Mouse (Mus musculus) testis, adult 2 months (tissue): ENCODE results near the gene Gpalpp1.

Experiments
- CTCF ChIP-seq: fragments of 200-500 bp; IDR thresholded peaks from 2 replicates; pipeline ENCODE4 v1.5.1; 2012; ENCODE audit warnings: low read depth, mild to moderate bottlenecking, inconsistent platforms, low read length, moderate library complexity; ENCODE audit not compliant: control insufficient read depth, insufficient read depth, insufficient replicate concordance
- POLR2A ChIP-seq: fragments of 200-500 bp; IDR thresholded peaks from 2 replicates; pipeline ENCODE4 v1.6.1; 2012; ENCODE audit warnings: low read depth, mild to moderate bottlenecking, inconsistent platforms, low read length, moderate library complexity; ENCODE audit not compliant: control insufficient read depth

- TF ChIP-seq CTCF (no peak), POLR2A (no peak)
Observed at GRCm38 (mm10) chr14:76151820-76152161, 41.2 kb upstream of the Gpalpp1 start.
